Mouse (Mus musculus) liver, embryonic 13.5 days (tissue): ENCODE data around the gene Mapk11. TPM values are rescaled to one million over a fixed set of nuclear protein-coding genes. Genes with fewer than 3 reads are reported as not detected.

Source experiments
- ATAC-seq: fragments of 200-750 bp; cut with Nextera tagmentation; 2 replicates; pipeline ENCODE4 v1.8.0; 2017; ENCODE audit warnings: low read depth, mild to moderate bottlenecking, moderate number of reproducible peaks, moderate library complexity
- DNase-seq: peaks from one replicate; pipeline ENCODE4 v3.0.0; 2022
- H3K27ac ChIP-seq: fragments of 300-500 bp; sonication (generic); 2 replicates; pipeline ENCODE4 v1.5.1; 2015; ENCODE audit warnings: moderate library complexity, mild to moderate bottlenecking, inconsistent platforms
- H3K27me3 ChIP-seq: fragments of 300-500 bp; sonication (generic); 2 replicates; pipeline ENCODE4 v1.6.1; 2015; ENCODE audit warnings: mild to moderate bottlenecking, inconsistent platforms
- H3K36me3 ChIP-seq: fragments of 300-500 bp; sonication (generic); 2 replicates; pipeline ENCODE4 v1.6.1; 2015; ENCODE audit warnings: mild to moderate bottlenecking, inconsistent platforms
- H3K4me1 ChIP-seq: fragments of 300-500 bp; sonication (generic); replicated peaks from 2 replicates; pipeline ENCODE4 v1.6.1; 2015; ENCODE audit warnings: inconsistent platforms
- H3K4me2 ChIP-seq: fragments of 300-500 bp; sonication (generic); 2 replicates; pipeline ENCODE4 v1.6.1; 2015; ENCODE audit warnings: inconsistent platforms, mild to moderate bottlenecking, moderate library complexity
- H3K4me3 ChIP-seq: fragments of 300-500 bp; sonication (generic); replicated peaks from 2 replicates; pipeline ENCODE4 v1.5.1; 2015; ENCODE audit warnings: mild to moderate bottlenecking, inconsistent platforms
- H3K9ac ChIP-seq: fragments of 300-500 bp; sonication (generic); 2 replicates; pipeline ENCODE4 v1.6.1; 2015; ENCODE audit warnings: mild to moderate bottlenecking, inconsistent platforms
- H3K9me3 ChIP-seq: fragments of 300-500 bp; sonication (generic); replicated peaks from 2 replicates; pipeline ENCODE4 v1.6.1; 2016; ENCODE audit warnings: inconsistent platforms
- WGBS: fragments of 180-500 bp; shearing (Covaris S2); methylation state at CpG from one replicate; pipeline ENCODE4 v1.1.7; 2015; ENCODE audit not compliant: insufficient replicate concordance; 5-methylcytosine and 5-hydroxymethylcytosine counted together
- polyA plus RNA-seq: library from polyadenylated mRNA; unstranded; fragments of >200 nt; fragmentation: Nextera tagmentation; extraction: Ambion mirVana; gene quantifications from 2 replicates; pipeline ENCODE4 v1.2.1, GENCODE M21; 2015

The Mapk11 gene
- polyA plus RNA-seq: 0.76 and 0.78 TPM in 2 replicates

DNA sequence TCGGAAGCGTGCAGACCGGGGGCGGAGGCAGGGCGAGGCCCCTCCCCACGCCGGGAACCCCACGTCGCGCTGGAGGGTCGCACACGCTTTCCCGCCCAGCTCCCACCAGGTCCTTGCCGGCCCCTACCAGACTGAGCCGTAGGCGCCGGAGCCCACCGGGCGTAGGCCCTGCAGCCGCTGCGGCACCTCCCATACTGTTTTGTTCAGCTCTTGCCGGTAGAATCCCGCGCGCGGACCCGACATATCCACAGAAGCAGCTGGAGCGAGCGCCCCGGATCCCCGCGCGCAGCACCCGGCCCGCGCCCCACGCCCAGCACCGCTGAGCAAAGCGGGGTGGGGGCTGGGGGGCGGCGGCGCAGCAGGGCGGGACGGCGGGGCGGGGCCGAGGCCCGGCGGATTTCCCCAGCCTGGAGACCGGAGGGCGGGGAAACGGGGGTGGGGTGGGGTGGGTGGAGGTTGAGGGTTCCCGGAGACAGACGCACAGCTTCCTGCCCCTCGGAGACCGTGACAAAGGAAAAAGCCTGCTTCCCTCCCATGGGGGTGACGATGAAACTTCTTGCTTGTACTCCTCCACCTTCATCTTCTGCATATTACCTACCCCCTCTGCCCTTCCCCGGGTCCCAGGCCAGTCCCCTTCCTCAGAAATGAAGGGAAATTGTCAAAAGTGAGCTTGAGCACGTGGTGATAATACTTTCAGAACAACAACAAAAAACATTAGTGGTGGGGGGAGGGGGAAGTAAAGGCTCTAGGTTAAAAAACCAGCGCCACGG lies at the start of gene Mapk11:
TSS of gene Mapk11 (minus strand) at position 358 of the 770 bp plus-strand sequence.
- peak within 1 kb of the TSS; percentile 79 for H3K4me2 ChIP-seq
- H3K27me3 ChIP-seq: peaks cover 66% of the 10 kb centered on the region
- no peaks in the 10 kb centered on the region for H3K36me3 ChIP-seq
- H3K4me3 ChIP-seq: peak within 1 kb of the TSS; percentile 62
- peak within 1 kb of the TSS; percentile 61 for H3K9ac ChIP-seq
- H3K4me1 ChIP-seq: peaks cover 30% of the 10 kb centered on the region
- no peaks in the 10 kb centered on the region for H3K9me3 ChIP-seq
- ATAC-seq (peak; percentile 50), DNase-seq (no peak)
- WGBS: under 1% methylated on average over 60 of the region's 61 CpGs
- H3K27ac ChIP-seq: no peak within 1 kb of the TSS

DNA sequence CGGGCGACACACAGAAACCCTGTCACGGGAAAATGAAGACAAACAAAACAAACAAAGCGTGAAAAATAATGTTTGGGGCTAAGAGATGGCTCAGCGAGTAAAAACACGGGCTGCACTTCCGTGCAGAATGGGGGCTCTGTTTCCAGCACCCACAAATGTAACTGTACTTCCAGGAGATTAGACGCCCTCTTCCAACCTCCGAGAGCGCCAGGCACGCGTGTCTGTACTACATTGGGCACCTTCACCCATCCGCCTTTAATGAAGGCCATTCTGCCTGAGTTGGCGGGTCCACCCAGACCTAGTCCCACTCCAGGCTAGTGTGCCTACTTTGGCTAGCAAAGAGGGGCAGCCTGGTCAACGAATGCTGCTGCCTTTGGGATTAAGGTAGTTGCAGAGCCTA lies 47.6 kb upstream of the Mapk11 start:
- ATAC-seq (no peak), DNase-seq (no peak)
- peaks cover 4% of the 10 kb centered on the region; the same call in 1 of the 2 replicates for H3K9me3 ChIP-seq
- peaks cover 28% of the 10 kb centered on the region for H3K4me1 ChIP-seq
- H3K4me3 ChIP-seq: peak overlapping the region; percentile 94
- H3K27ac ChIP-seq: peak overlapping the region; percentile 98; the same call in 1 of the 2 replicates
- H3K36me3 ChIP-seq: no peaks in the 10 kb centered on the region
- peak overlapping the region; percentile 81 for H3K4me2 ChIP-seq
- peak overlapping the region; percentile 98 for H3K9ac ChIP-seq
- 68% methylated on average over 15 of the region's 15 CpGs for WGBS
- no peaks in the 10 kb centered on the region for H3K27me3 ChIP-seq

DNA sequence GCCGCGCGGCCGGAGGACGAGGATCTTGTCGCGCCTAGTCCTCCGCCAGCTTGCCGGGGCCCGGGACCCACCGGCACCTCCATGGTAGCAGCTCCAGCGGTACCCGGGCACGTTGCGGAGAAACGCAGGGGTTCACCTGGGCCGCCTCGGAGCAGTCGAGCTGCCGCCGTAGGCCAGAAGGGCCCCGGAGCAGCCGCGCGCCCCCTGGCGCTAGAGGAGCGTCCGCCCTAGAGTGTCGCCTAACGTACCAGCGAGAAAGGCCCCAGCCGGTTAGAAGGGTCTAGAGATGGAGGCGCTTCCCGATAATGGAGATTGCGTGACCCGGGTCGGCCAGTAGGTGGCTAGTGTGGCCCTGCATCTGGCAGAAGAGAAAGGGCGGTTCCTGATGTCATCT lies 46.9 kb upstream of the Mapk11 start, which contains the start of gene Dennd6b:
TSS of gene Dennd6b (minus strand) at position 184 of the 394 bp plus-strand sequence.
- Histone ChIP-seq H3K4me3 (peak within 1 kb of the TSS; percentile 94), H3K9me3 (no peaks in the 10 kb centered on the region), H3K27me3 (no peaks in the 10 kb centered on the region), H3K36me3 (no peaks in the 10 kb centered on the region), H3K4me2 (peak within 1 kb of the TSS; percentile 81), H3K9ac (peak within 1 kb of the TSS; percentile 98), H3K4me1 (peaks cover 28% of the 10 kb centered on the region), H3K27ac (peak within 1 kb of the TSS; percentile 98)
- DNase-seq (peak; percentile 96), ATAC-seq (peak; percentile 98)
- WGBS: under 1% methylated on average over 38 of the region's 38 CpGs

DNA sequence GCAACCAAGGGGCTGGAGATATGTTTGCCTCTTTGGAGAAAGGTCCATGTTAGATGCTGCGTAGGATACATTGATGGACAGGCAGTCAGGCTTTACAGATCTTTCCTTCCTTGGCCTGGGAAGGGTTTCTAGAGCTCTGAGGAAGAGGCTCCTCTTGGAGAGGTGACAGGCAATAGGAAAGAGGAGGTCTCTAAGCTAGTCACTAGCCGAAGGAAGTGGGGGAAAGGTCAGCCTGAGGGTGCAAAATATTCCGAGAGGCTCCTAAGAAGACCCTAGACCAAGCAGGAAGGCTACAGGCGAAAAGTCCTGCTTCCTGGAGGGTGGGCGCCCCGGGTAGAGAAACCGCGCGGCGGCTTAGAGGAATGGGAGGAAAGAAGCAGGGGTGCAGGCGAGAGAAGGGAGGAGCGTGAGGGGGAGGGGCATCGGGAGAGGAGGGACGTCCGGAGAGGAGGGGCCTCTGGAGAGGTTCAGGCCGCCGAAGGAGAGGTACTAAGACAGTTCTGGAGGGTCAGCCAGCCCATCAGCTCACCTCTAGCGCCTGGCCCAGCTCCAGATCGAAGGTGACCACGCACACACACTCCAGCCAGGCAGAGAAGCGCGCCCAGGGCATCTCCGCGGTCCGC lies 46.4 kb upstream of the Mapk11 start:
- H3K36me3 ChIP-seq: no peaks in the 10 kb centered on the region
- peaks cover 28% of the 10 kb centered on the region for H3K4me1 ChIP-seq
- 1% methylated on average over 25 of the region's 25 CpGs for WGBS
- H3K27me3 ChIP-seq: no peaks in the 10 kb centered on the region
- DNase-seq (peak; percentile 88), ATAC-seq (peak; percentile 90)
- H3K27ac ChIP-seq: peak overlapping the region; percentile 98
- peak overlapping the region; percentile 94 for H3K4me3 ChIP-seq
- H3K4me2 ChIP-seq: peak overlapping the region; percentile 81
- no peaks in the 10 kb centered on the region for H3K9me3 ChIP-seq
- H3K9ac ChIP-seq: peak overlapping the region; percentile 98

DNA sequence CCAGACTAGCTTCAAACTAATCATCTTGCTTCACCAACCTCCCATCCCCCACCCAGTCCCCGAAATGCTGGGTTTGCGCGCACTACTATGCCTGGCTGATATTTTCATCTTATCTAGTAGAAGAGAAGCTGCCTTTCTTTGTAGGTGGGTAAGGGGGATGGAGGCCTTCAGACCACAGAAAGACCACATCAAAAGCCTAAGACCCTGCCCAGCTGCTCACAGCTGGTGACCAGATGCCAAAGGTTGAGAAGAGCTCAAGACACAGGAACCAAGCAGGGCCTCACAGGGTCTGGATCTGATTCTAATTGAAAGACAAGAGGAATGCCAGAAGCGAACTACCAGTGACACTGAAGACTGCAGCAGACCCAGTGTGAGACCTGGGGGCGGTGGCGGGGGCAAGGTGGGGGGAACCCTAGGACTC lies 45.8 kb upstream of the Mapk11 start:
- H3K4me3 ChIP-seq: peak overlapping the region; percentile 94
- peak overlapping the region; percentile 98 for H3K9ac ChIP-seq
- ATAC-seq (no peak), DNase-seq (no peak)
- 0 out of 2 replicates have a peak, but pooled peaks cover under 1% of the 10 kb centered on the region for H3K36me3 ChIP-seq
- peak overlapping the region; percentile 81 for H3K4me2 ChIP-seq
- no peaks in the 10 kb centered on the region for H3K9me3 ChIP-seq
- WGBS: 21% methylated on average over 6 of the region's 6 CpGs
- H3K27me3 ChIP-seq: no peaks in the 10 kb centered on the region
- H3K27ac ChIP-seq: peak overlapping the region; percentile 98
- H3K4me1 ChIP-seq: peaks cover 28% of the 10 kb centered on the region

DNA sequence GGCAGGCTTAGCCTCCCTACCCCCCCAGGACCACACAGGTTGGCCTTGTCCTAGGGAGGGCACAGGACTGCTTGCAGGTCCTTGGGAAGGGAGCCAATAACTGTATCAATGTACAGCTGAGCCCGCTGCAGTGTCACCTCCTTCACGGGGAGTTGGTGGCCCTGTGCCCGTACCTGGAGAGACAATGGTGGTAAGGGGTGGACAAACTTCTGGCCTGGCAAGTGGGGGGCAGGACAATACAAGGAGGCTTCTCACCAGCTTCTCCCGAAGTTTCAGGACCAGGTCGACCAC lies 35.5 kb upstream of the Mapk11 start:
- H3K36me3 ChIP-seq: 0 out of 2 replicates have a peak, but pooled peaks cover 11% of the 10 kb centered on the region
- no peak for ATAC-seq
- H3K27me3 ChIP-seq: peaks cover 33% of the 10 kb centered on the region
- H3K27ac ChIP-seq: no peak overlapping the region
- DNase-seq: no peak
- WGBS: 77% methylated on average over 5 of the region's 5 CpGs
- no peaks in the 10 kb centered on the region for H3K9me3 ChIP-seq
- no peak overlapping the region for H3K4me3 ChIP-seq
- no peak overlapping the region for H3K4me2 ChIP-seq
- peaks cover 21% of the 10 kb centered on the region for H3K4me1 ChIP-seq
- no peak overlapping the region for H3K9ac ChIP-seq

DNA sequence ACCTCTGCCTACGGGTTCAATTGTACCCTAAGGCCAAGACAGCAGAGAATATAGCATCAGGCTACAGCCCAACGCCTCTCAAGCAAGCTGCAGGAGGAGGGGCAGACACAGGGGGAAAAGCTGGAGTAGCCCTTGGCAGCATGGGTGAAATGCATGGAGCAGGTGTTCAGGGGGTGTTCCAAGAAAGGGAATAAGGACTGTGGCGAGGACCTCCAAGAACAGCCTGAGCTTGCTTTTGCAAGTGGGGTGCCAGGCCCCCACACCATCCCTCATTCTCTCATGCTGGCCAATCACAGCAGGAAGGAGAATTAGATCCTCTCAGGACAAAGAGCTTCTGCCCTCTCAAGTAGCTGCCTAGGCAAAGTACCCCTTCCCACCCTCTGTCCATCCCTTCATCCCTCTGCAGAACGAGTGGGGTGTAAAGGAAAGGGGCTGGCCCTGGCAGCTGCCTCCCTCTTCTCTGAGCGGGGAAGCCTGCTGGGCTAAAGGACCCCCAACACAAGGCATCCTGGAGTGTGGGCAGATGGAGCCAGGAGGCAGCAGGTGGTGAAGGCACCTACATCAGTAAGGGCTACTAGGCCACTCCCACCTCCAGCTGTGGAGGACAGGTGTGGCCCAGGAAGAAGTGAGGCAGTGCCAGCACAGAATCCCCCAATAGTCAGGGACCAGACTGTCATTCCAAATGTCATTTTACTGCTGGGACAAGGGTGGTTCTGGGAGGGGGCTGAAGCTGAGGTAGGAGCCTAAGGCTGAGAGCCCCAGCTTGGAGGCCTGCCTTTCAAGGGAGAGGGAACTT lies 34.9 kb upstream of the Mapk11 start:
- no peak overlapping the region for H3K4me2 ChIP-seq
- peaks cover 25% of the 10 kb centered on the region for H3K4me1 ChIP-seq
- no peaks in the 10 kb centered on the region for H3K9me3 ChIP-seq
- no peak for ATAC-seq
- peaks cover 39% of the 10 kb centered on the region for H3K27me3 ChIP-seq
- WGBS: 62% methylated on average over 5 of the region's 5 CpGs
- H3K4me3 ChIP-seq: no peak overlapping the region
- H3K27ac ChIP-seq: no peak overlapping the region
- H3K36me3 ChIP-seq: 0 out of 2 replicates have a peak, but pooled peaks cover 11% of the 10 kb centered on the region
- no peak for DNase-seq
- H3K9ac ChIP-seq: no peak overlapping the region

DNA sequence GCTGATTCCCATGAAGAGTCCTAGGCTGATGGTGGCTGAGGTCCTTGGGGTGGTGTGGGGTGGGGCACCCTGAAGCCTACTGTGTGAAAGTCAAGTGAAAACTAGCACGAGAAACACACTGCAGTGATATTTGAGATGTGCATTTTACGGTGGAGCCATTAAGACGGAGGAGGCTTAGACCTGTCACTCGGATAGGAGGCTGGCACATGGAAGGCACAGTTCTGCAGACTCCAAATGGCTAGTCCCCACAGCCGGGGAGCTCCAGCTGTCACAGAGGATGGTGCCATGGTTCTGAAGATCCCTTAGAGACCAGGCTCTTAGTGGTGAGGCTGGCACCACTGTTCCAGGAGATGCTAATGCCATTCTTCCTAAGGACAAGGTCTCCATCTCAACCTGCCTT lies 33.4 kb upstream of the Mapk11 start:
- 61% methylated on average over 5 of the region's 5 CpGs for WGBS
- Histone ChIP-seq H3K27ac (no peak overlapping the region), H3K27me3 (peaks cover 54% of the 10 kb centered on the region), H3K4me1 (peaks cover 40% of the 10 kb centered on the region), H3K9ac (no peak overlapping the region), H3K4me2 (no peak overlapping the region), H3K9me3 (no peaks in the 10 kb centered on the region), H3K4me3 (no peak overlapping the region), H3K36me3 (0 out of 2 replicates have a peak, but pooled peaks cover 7% of the 10 kb centered on the region)
- ATAC-seq (no peak), DNase-seq (no peak)

DNA sequence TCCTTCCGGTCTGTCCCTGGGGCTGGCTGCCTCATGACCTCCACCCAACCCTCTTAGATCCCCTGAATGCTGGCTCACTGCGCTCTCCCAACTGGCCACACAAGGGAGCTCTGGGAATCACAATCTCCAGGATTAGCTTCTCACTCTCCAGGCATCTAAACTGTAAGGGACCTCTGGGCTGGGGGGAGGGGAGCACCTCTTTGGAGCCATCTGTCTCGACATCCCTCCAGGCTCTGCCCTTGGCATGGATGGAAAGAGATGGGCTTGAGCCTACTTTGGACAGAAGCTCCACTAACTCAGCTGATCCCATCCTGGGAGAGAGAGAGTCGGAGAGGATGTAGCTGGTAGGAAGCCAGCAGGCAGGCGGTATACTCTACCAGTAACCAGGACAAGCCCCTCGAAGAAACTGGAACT lies 32.9 kb upstream of the Mapk11 start:
- Histone ChIP-seq H3K9ac (no peak overlapping the region), H3K4me3 (no peak overlapping the region), H3K27me3 (peaks cover 54% of the 10 kb centered on the region), H3K4me1 (peaks cover 45% of the 10 kb centered on the region), H3K36me3 (0 out of 2 replicates have a peak, but pooled peaks cover 7% of the 10 kb centered on the region), H3K27ac (no peak overlapping the region), H3K9me3 (no peaks in the 10 kb centered on the region), H3K4me2 (no peak overlapping the region)
- ATAC-seq (no peak), DNase-seq (no peak)
- 17% methylated on average over 6 of the region's 6 CpGs for WGBS

DNA sequence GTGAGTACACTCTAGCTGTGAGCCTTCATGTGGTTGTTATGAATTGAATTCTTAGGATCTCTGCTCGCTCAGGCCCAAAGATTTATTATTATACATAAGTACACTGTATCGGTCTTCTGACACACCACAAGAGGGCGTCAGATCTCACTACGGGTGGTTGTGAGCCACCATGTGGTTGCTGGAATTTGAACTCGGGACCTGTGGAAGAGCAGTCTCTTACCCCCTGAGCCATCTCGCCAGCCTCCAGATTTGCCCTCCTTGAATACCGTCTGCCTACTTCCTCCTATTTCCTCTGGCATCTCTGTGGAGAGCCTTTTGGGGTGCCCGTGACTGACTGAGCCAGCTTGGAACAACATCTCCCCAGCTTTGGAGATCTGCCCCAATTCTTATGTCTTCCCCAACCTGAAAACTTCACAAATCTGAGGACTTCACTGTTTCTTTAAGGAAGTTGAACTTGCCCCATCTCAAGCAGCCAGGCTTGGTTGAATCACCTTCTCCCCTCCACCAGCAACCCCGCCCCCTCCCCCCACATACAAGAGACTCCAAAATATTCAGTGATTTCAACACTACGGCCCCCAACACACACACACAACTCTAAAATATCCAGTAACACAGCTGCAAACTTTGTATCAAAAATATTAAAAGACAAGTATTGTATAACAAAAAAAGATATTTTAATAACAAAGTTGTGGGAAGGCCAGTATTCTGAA lies 32.3 kb upstream of the Mapk11 start:
- WGBS: 34% methylated on average over 10 of the region's 10 CpGs
- Histone ChIP-seq H3K4me3 (peak overlapping the region; percentile 63; the same call in 1 of the 2 replicates), H3K9me3 (no peaks in the 10 kb centered on the region), H3K4me1 (peaks cover 51% of the 10 kb centered on the region), H3K9ac (no peak overlapping the region), H3K27me3 (peaks cover 56% of the 10 kb centered on the region), H3K36me3 (0 out of 2 replicates have a peak, but pooled peaks cover 2% of the 10 kb centered on the region), H3K27ac (0 out of 2 replicates have a peak overlapping the region, but pooled peaks have one; percentile 30), H3K4me2 (peak overlapping the region; percentile 69)
- DNase-seq (no peak), ATAC-seq (no peak)
